Mouse (Mus musculus): ENCODE results near the gene Mymk.

The Mymk gene

GRCm38 (mm10) chr2:27071978-27072377 is at the start of gene Mymk:
Gene Mymk (minus strand): TSS chr2:27072179.
- no peak for DNase-seq (ENCODE audit: low spot score in 2 of 2)

GRCm38 (mm10) chr2:27120241-27120641 is 48.3 kb upstream of the Mymk start:
- DNase-seq (ENCODE audit: low spot score in 2 of 2) = peak; percentile 18 to 35

GRCm38 (mm10) chr2:27119766-27120165 is 47.8 kb upstream of the Mymk start:
- DNase-seq (ENCODE audit: low spot score in 2 of 2) = no peak

- DNase-seq (ENCODE audit: low spot score in 2 of 2) = no peak
Measured at GRCm38 (mm10) chr2:27118452-27118851, 46.5 kb upstream of the Mymk start.

GRCm38 (mm10) chr2:27114169-27114568 is 42.2 kb upstream of the Mymk start:
- DNase-seq (ENCODE audit: low spot score in 2 of 2) = no peak

- no peak for DNase-seq (ENCODE audit: low spot score in 2 of 2)
Measured at GRCm38 (mm10) chr2:27112585-27112984, 40.6 kb upstream of the Mymk start.

- no peak for DNase-seq (ENCODE audit: low spot score in 2 of 2)
Measured at GRCm38 (mm10) chr2:27109052-27109451, 37.1 kb upstream of the Mymk start.

GRCm38 (mm10) chr2:27108144-27108543 is 36.2 kb upstream of the Mymk start:
- no peak for DNase-seq (ENCODE audit: low spot score in 2 of 2)

GRCm38 (mm10) chr2:27106816-27107215 is 34.8 kb upstream of the Mymk start:
- DNase-seq (ENCODE audit: low spot score in 2 of 2) = no peak

- no peak for DNase-seq (ENCODE audit: low spot score in 2 of 2)
Measured at GRCm38 (mm10) chr2:27103554-27103953, 31.6 kb upstream of the Mymk start.

GRCm38 (mm10) chr2:27097776-27098175 is 25.8 kb upstream of the Mymk start:
- DNase-seq (ENCODE audit: low spot score in 2 of 2) = no peak

GRCm38 (mm10) chr2:27097241-27097656 is 25.3 kb upstream of the Mymk start:
- no peak for DNase-seq (ENCODE audit: low spot score in 2 of 2)

GRCm38 (mm10) chr2:27096341-27096981 is 24.5 kb upstream of the Mymk start:
- DNase-seq (ENCODE audit: low spot score in 2 of 2) = no peak

- no peak for DNase-seq (ENCODE audit: low spot score in 2 of 2)
Measured at GRCm38 (mm10) chr2:27095178-27095577, 23.2 kb upstream of the Mymk start.

- no peak for DNase-seq (ENCODE audit: low spot score in 2 of 2)
Measured at GRCm38 (mm10) chr2:27089238-27089637, 17.3 kb upstream of the Mymk start.

- no peak for DNase-seq (ENCODE audit: low spot score in 2 of 2)
Measured at GRCm38 (mm10) chr2:27088700-27089099, 16.7 kb upstream of the Mymk start.

GRCm38 (mm10) chr2:27088071-27088644 is 16.2 kb upstream of the Mymk start:
- DNase-seq (ENCODE audit: low spot score in 2 of 2) = peak; percentile 11 to 75

- DNase-seq (ENCODE audit: low spot score in 2 of 2) = no peak
Measured at GRCm38 (mm10) chr2:27087581-27087980, 15.6 kb upstream of the Mymk start.

GRCm38 (mm10) chr2:27086483-27087010 is 14.6 kb upstream of the Mymk start:
- DNase-seq (ENCODE audit: low spot score in 2 of 2) = no peak

- no peak for DNase-seq (ENCODE audit: low spot score in 2 of 2)
Measured at GRCm38 (mm10) chr2:27085801-27086200, 13.8 kb upstream of the Mymk start.

- no peak for DNase-seq (ENCODE audit: low spot score in 2 of 2)
Measured at GRCm38 (mm10) chr2:27084963-27085362, 13.0 kb upstream of the Mymk start.

GRCm38 (mm10) chr2:27083761-27084475 is 11.9 kb upstream of the Mymk start:
- no peak for DNase-seq (ENCODE audit: low spot score in 2 of 2)

GRCm38 (mm10) chr2:27079649-27080048 is 7.7 kb upstream of the Mymk start:
- no peak for DNase-seq (ENCODE audit: low spot score in 2 of 2)

All from urinary bladder, postnatal 36 days (tissue).